Mouse (Mus musculus) midbrain, embryonic 16.5 days (tissue): ENCODE measurements at regions not wholly inside any gene's neighbourhood (a gene's known extent, or its start where the extent isn't known, plus 50 kb on each side); places are given as distances from the start of the nearest gene placed in this dataset.

ENCODE experiments used
- ATAC-seq: fragments of 200-750 bp; cut with Nextera tagmentation; 2 replicates; pipeline ENCODE4 v1.8.0; 2017; ENCODE audit warnings: moderate TSS enrichment
- H3K27ac ChIP-seq: fragments of 300-500 bp; sonication (generic); 2 replicates; pipeline ENCODE4 v1.5.1; 2014; ENCODE audit warnings: mild to moderate bottlenecking, low read length, mixed read lengths
- H3K27me3 ChIP-seq: fragments of 300-500 bp; sonication (generic); 2 replicates; pipeline ENCODE4 v1.6.1; 2014; ENCODE audit warnings: low read depth, low read length, mixed read lengths; ENCODE audit not compliant: control insufficient read depth, insufficient read depth
- H3K36me3 ChIP-seq: fragments of 300-500 bp; sonication (generic); 2 replicates; pipeline ENCODE4 v1.6.1; 2014; ENCODE audit warnings: mild to moderate bottlenecking, low read length, moderate library complexity, mixed read lengths; ENCODE audit not compliant: control insufficient read depth, insufficient read depth
- H3K4me1 ChIP-seq: fragments of 300-500 bp; sonication (generic); 2 replicates; pipeline ENCODE4 v1.6.1; 2014; ENCODE audit warnings: mild to moderate bottlenecking, low read length, mixed read lengths; ENCODE audit not compliant: control insufficient read depth, insufficient read depth
- H3K4me2 ChIP-seq: fragments of 300-500 bp; sonication (generic); 2 replicates; pipeline ENCODE4 v1.6.1; 2014; ENCODE audit warnings: mild to moderate bottlenecking, low read length, mixed read lengths
- H3K4me3 ChIP-seq: fragments of 300-500 bp; sonication (generic); 2 replicates; pipeline ENCODE4 v1.5.1; 2014; ENCODE audit warnings: low read depth, mild to moderate bottlenecking, low read length, moderate library complexity, mixed read lengths
- H3K9ac ChIP-seq: fragments of 300-500 bp; sonication (generic); 2 replicates; pipeline ENCODE4 v1.6.1; 2014; ENCODE audit warnings: low read depth, low read length, mixed read lengths
- H3K9me3 ChIP-seq: fragments of 300-500 bp; sonication (generic); replicated peaks from 2 replicates; pipeline ENCODE4 v1.6.1; 2014; ENCODE audit warnings: mild to moderate bottlenecking, low read length, mixed read lengths; ENCODE audit not compliant: control insufficient read depth, poor library complexity, severe bottlenecking
- WGBS: fragments of 180-500 bp; shearing (Covaris S2); extraction: QIAGEN DNeasy Blood & Tissue Kit; methylation state at CpG from one replicate; pipeline ENCODE4 v1.1.7; 2014; 5-methylcytosine and 5-hydroxymethylcytosine counted together

- no peak overlapping the region for H3K9ac ChIP-seq
- H3K4me1 ChIP-seq: no peaks in the 10 kb centered on the region
- H3K27ac ChIP-seq: no peak overlapping the region
- H3K27me3 ChIP-seq: no peaks in the 10 kb centered on the region
- H3K36me3 ChIP-seq: no peaks in the 10 kb centered on the region
- no peak overlapping the region for H3K4me3 ChIP-seq
- 29% methylated on average over 2 of the region's 2 CpGs for WGBS
- H3K9me3 ChIP-seq: no peaks in the 10 kb centered on the region
- ATAC-seq: no peak
- H3K4me2 ChIP-seq: no peak overlapping the region
Measured at GRCm38 (mm10) chr14:108199133-108199532, 714.8 kb downstream of the Slitrk1 start.

- Histone ChIP-seq H3K27ac (no peak overlapping the region), H3K27me3 (no peaks in the 10 kb centered on the region), H3K4me2 (no peak overlapping the region), H3K9me3 (no peaks in the 10 kb centered on the region), H3K4me3 (no peak overlapping the region), H3K9ac (no peak overlapping the region), H3K4me1 (no peaks in the 10 kb centered on the region), H3K36me3 (no peaks in the 10 kb centered on the region)
- 96% methylated on average over 1 of the region's 2 CpGs for WGBS
- no peak for ATAC-seq
Measured at GRCm38 (mm10) chr14:108180920-108181319, 733.0 kb downstream of the Slitrk1 start.

GRCm38 (mm10) chr14:108175275-108175860, 738.6 kb downstream of the Slitrk1 start:
- ATAC-seq: peak; percentile 72
- no peak overlapping the region for H3K27ac ChIP-seq
- no peaks in the 10 kb centered on the region for H3K27me3 ChIP-seq
- no peak overlapping the region for H3K4me2 ChIP-seq
- H3K9me3 ChIP-seq: no peaks in the 10 kb centered on the region
- H3K36me3 ChIP-seq: no peaks in the 10 kb centered on the region
- WGBS: 54% methylated on average over 2 of the region's 2 CpGs
- H3K4me3 ChIP-seq: no peak overlapping the region
- no peaks in the 10 kb centered on the region for H3K4me1 ChIP-seq
- no peak overlapping the region for H3K9ac ChIP-seq

- Histone ChIP-seq H3K4me2 (no peak overlapping the region), H3K36me3 (no peaks in the 10 kb centered on the region), H3K27ac (no peak overlapping the region), H3K4me1 (no peaks in the 10 kb centered on the region), H3K4me3 (no peak overlapping the region), H3K9me3 (no peaks in the 10 kb centered on the region), H3K27me3 (no peaks in the 10 kb centered on the region), H3K9ac (no peak overlapping the region)
- ATAC-seq: no peak
- 76% methylated on average over 5 of the region's 5 CpGs for WGBS
Measured at GRCm38 (mm10) chr14:108152981-108153380, 761.0 kb downstream of the Slitrk1 start.

GRCm38 (mm10) chr14:108123147-108123546, 790.8 kb downstream of the Slitrk1 start:
- WGBS: 96% methylated on average over 2 of the region's 2 CpGs
- Histone ChIP-seq H3K9ac (no peak overlapping the region), H3K27ac (no peak overlapping the region), H3K36me3 (no peaks in the 10 kb centered on the region), H3K9me3 (no peaks in the 10 kb centered on the region), H3K4me2 (no peak overlapping the region), H3K4me3 (no peak overlapping the region), H3K4me1 (no peaks in the 10 kb centered on the region), H3K27me3 (no peaks in the 10 kb centered on the region)
- no peak for ATAC-seq

- no peak for ATAC-seq
- Histone ChIP-seq H3K4me3 (no peak overlapping the region), H3K9me3 (no peaks in the 10 kb centered on the region), H3K4me2 (no peak overlapping the region), H3K4me1 (no peaks in the 10 kb centered on the region), H3K9ac (no peak overlapping the region), H3K27me3 (no peaks in the 10 kb centered on the region), H3K27ac (no peak overlapping the region), H3K36me3 (no peaks in the 10 kb centered on the region)
- 75% methylated on average over 2 of the region's 2 CpGs for WGBS
Measured at GRCm38 (mm10) chr14:108105009-108105408, 808.9 kb downstream of the Slitrk1 start.

GRCm38 (mm10) chr14:108090965-108091364, 823.0 kb downstream of the Slitrk1 start:
- no peak for ATAC-seq
- H3K27ac ChIP-seq: no peak overlapping the region

GRCm38 (mm10) chr14:108049997-108050396, 864.0 kb downstream of the Slitrk1 start:
- Histone ChIP-seq H3K9me3 (no peaks in the 10 kb centered on the region), H3K4me1 (no peaks in the 10 kb centered on the region), H3K36me3 (no peaks in the 10 kb centered on the region), H3K4me2 (no peak overlapping the region), H3K27me3 (no peaks in the 10 kb centered on the region), H3K27ac (no peak overlapping the region), H3K9ac (no peak overlapping the region), H3K4me3 (no peak overlapping the region)
- ATAC-seq: no peak
- 78% methylated on average over 2 of the region's 2 CpGs for WGBS

More at GRCm38 (mm10) chr14:108090965-108091364, 823.0 kb downstream of the Slitrk1 start:
- WGBS: 87% methylated on average over 2 of the region's 2 CpGs
- Histone ChIP-seq H3K4me1 (no peaks in the 10 kb centered on the region), H3K4me2 (no peak overlapping the region), H3K27me3 (no peaks in the 10 kb centered on the region), H3K4me3 (no peak overlapping the region), H3K9me3 (no peaks in the 10 kb centered on the region; the same call in 1 of the 2 replicates), H3K36me3 (0 out of 2 replicates have a peak, but pooled peaks cover 2% of the 10 kb centered on the region), H3K9ac (no peak overlapping the region)

GRCm38 (mm10) chr14:108035959-108036358, 878.0 kb downstream of the Slitrk1 start:
- ATAC-seq: no peak

More at GRCm38 (mm10) chr14:108035959-108036358, 878.0 kb downstream of the Slitrk1 start:
- 96% methylated on average over 1 of the region's 1 CpGs for WGBS
- Histone ChIP-seq H3K4me3 (no peak overlapping the region), H3K27me3 (no peaks in the 10 kb centered on the region), H3K9ac (no peak overlapping the region), H3K4me1 (no peaks in the 10 kb centered on the region), H3K27ac (no peak overlapping the region), H3K36me3 (no peaks in the 10 kb centered on the region), H3K4me2 (no peak overlapping the region), H3K9me3 (no peaks in the 10 kb centered on the region)
